Mouse (Mus musculus) kidney, postnatal 0 days (tissue): ENCODE data around the gene Lamtor5. TPM values are rescaled to one million over a fixed set of nuclear protein-coding genes. Genes with fewer than 3 reads are reported as not detected.

Experiments
- ATAC-seq: fragments of 200-750 bp; cut with Nextera tagmentation; replicated peaks from 2 replicates; pipeline ENCODE4 v1.8.0; 2017; ENCODE audit warnings: low read depth, moderate number of reproducible peaks, moderate TSS enrichment, moderate library complexity; ENCODE audit not compliant: low FRiP score
- DNase-seq: peaks from one replicate; pipeline ENCODE4 v3.0.0-alpha.2; 2016; ENCODE audit warnings: low spot score
- H3K27ac ChIP-seq: fragments of 300-500 bp; sonication (generic); 2 replicates; pipeline ENCODE4 v1.5.1; 2014; ENCODE audit warnings: mild to moderate bottlenecking
- H3K27me3 ChIP-seq: fragments of 300-500 bp; sonication (generic); 2 replicates; pipeline ENCODE4 v1.6.1; 2014; ENCODE audit warnings: low read length, mixed read lengths; ENCODE audit not compliant: insufficient read depth
- H3K36me3 ChIP-seq: fragments of 300-500 bp; sonication (generic); 2 replicates; pipeline ENCODE4 v1.6.1; 2014; ENCODE audit warnings: low read length, mixed read lengths; ENCODE audit not compliant: insufficient read depth
- H3K4me1 ChIP-seq: fragments of 300-500 bp; sonication (generic); replicated peaks from 2 replicates; pipeline ENCODE4 v1.6.1; 2014; ENCODE audit warnings: antibody characterized with exemption, low read length, mixed read lengths; ENCODE audit not compliant: insufficient read depth
- H3K4me2 ChIP-seq: fragments of 300-500 bp; sonication (generic); 2 replicates; pipeline ENCODE4 v1.6.1; 2014; ENCODE audit warnings: mild to moderate bottlenecking, low read length, moderate library complexity, mixed read lengths
- H3K4me3 ChIP-seq: fragments of 300-500 bp; sonication (generic); replicated peaks from 2 replicates; pipeline ENCODE4 v1.5.1; 2014; ENCODE audit warnings: low read depth, low read length
- H3K9ac ChIP-seq: fragments of 300-500 bp; sonication (generic); 2 replicates; pipeline ENCODE4 v1.6.1; 2014; ENCODE audit warnings: low read depth, low read length
- H3K9me3 ChIP-seq: fragments of 300-500 bp; sonication (generic); replicated peaks from 2 replicates; pipeline ENCODE4 v1.6.1; 2016; ENCODE audit warnings: low read length, inconsistent platforms, mixed read lengths
- CTCF ChIP-seq: IDR thresholded peaks from 2 replicates; pipeline ENCODE4 v1.5.1; 2016; ENCODE audit warnings: antibody characterized with exemption, low read depth, mild to moderate bottlenecking, moderate library complexity
- WGBS: fragments of 180-500 bp; shearing (Covaris S2); extraction: QIAGEN DNeasy Blood & Tissue Kit; methylation state at CpG from one replicate; pipeline ENCODE4 v1.1.7; 2014; 5-methylcytosine and 5-hydroxymethylcytosine counted together
- polyA plus RNA-seq: library from polyadenylated mRNA; unstranded; fragments of >200 nt; fragmentation: Nextera tagmentation; extraction: Ambion mirVana; gene quantifications from 2 replicates; pipeline ENCODE4 v1.2.1, GENCODE M21; 2015

The Lamtor5 gene
- polyA plus RNA-seq, 1 experiment from 2014 or later: 248 TPM

GRCm38 (mm10) chr3:107250320-107250719 lies 28.3 kb upstream of the Lamtor5 start:
- H3K36me3 ChIP-seq: no peaks in the 10 kb centered on the region
- H3K4me3 ChIP-seq: no peak overlapping the region
- WGBS: 25% methylated on average over 2 of the region's 2 CpGs
- H3K9ac ChIP-seq: no peak overlapping the region
- no peak for DNase-seq
- ATAC-seq: no peak
- no peaks in the 10 kb centered on the region for H3K9me3 ChIP-seq
- H3K27ac ChIP-seq: no peak overlapping the region
- TF ChIP-seq CTCF: no peak
- no peak overlapping the region for H3K4me2 ChIP-seq
- H3K27me3 ChIP-seq: no peaks in the 10 kb centered on the region
- H3K4me1 ChIP-seq: no peaks in the 10 kb centered on the region

GRCm38 (mm10) chr3:107252035-107252434 lies 26.6 kb upstream of the Lamtor5 start:
- Histone ChIP-seq H3K4me3 (no peak overlapping the region), H3K36me3 (no peaks in the 10 kb centered on the region), H3K9ac (no peak overlapping the region), H3K4me2 (no peak overlapping the region), H3K27ac (0 out of 2 replicates have a peak overlapping the region, but pooled peaks have one; percentile 8), H3K9me3 (no peaks in the 10 kb centered on the region), H3K27me3 (no peaks in the 10 kb centered on the region), H3K4me1 (no peaks in the 10 kb centered on the region)
- TF ChIP-seq CTCF: no peak
- ATAC-seq (no peak; the same call in 1 of the 2 replicates), DNase-seq (peak; percentile 53)
- 30% methylated on average over 4 of the region's 4 CpGs for WGBS

- Histone ChIP-seq H3K27me3 (no peaks in the 10 kb centered on the region), H3K27ac (no peak overlapping the region), H3K4me2 (no peak overlapping the region), H3K9me3 (no peaks in the 10 kb centered on the region), H3K9ac (no peak overlapping the region), H3K4me1 (no peaks in the 10 kb centered on the region), H3K4me3 (no peak overlapping the region), H3K36me3 (no peaks in the 10 kb centered on the region)
- DNase-seq (no peak), ATAC-seq (no peak)
- WGBS: 66% methylated on average over 5 of the region's 5 CpGs
- TF ChIP-seq CTCF: no peak
Measured at GRCm38 (mm10) chr3:107253925-107254324, 24.7 kb upstream of the Lamtor5 start.

- H3K4me1 ChIP-seq: no peaks in the 10 kb centered on the region
- H3K27me3 ChIP-seq: no peaks in the 10 kb centered on the region
- H3K27ac ChIP-seq: no peak overlapping the region
- no peak for TF ChIP-seq CTCF
- DNase-seq (no peak), ATAC-seq (no peak)
- no peak overlapping the region for H3K4me3 ChIP-seq
- H3K36me3 ChIP-seq: no peaks in the 10 kb centered on the region
- H3K4me2 ChIP-seq: no peak overlapping the region
- WGBS: 77% methylated on average over 3 of the region's 3 CpGs
- H3K9ac ChIP-seq: no peak overlapping the region
- no peaks in the 10 kb centered on the region for H3K9me3 ChIP-seq
Measured at GRCm38 (mm10) chr3:107255992-107256391, 22.7 kb upstream of the Lamtor5 start.

GRCm38 (mm10) chr3:107256724-107257123 lies 21.9 kb upstream of the Lamtor5 start:
- Histone ChIP-seq H3K4me1 (no peaks in the 10 kb centered on the region), H3K36me3 (no peaks in the 10 kb centered on the region), H3K27ac (no peak overlapping the region), H3K4me3 (no peak overlapping the region), H3K9me3 (no peaks in the 10 kb centered on the region), H3K4me2 (no peak overlapping the region), H3K27me3 (no peaks in the 10 kb centered on the region), H3K9ac (no peak overlapping the region)
- DNase-seq (peak; percentile 25), ATAC-seq (no peak)
- 53% methylated on average over 7 of the region's 7 CpGs for WGBS
- TF ChIP-seq CTCF: no peak

- DNase-seq (no peak), ATAC-seq (no peak)
- no peaks in the 10 kb centered on the region for H3K4me1 ChIP-seq
- H3K27ac ChIP-seq: no peak overlapping the region
- H3K4me2 ChIP-seq: no peak overlapping the region
- no peak overlapping the region for H3K9ac ChIP-seq
- WGBS: 56% methylated on average over 5 of the region's 5 CpGs
- no peak overlapping the region for H3K4me3 ChIP-seq
- no peaks in the 10 kb centered on the region for H3K27me3 ChIP-seq
- no peaks in the 10 kb centered on the region for H3K36me3 ChIP-seq
- no peaks in the 10 kb centered on the region for H3K9me3 ChIP-seq
- no peak for TF ChIP-seq CTCF
Measured at GRCm38 (mm10) chr3:107257924-107258323, 20.7 kb upstream of the Lamtor5 start.
